Mouse (Mus musculus): ENCODE measurements at regions not wholly inside any gene's neighbourhood (a gene's known extent, or its start where the extent isn't known, plus 50 kb on each side); places are given as distances from the start of the nearest gene placed in this dataset.
A peak's percentile ranks its signal among the peaks of the same experiment; 100 is the strongest.

DNA sequence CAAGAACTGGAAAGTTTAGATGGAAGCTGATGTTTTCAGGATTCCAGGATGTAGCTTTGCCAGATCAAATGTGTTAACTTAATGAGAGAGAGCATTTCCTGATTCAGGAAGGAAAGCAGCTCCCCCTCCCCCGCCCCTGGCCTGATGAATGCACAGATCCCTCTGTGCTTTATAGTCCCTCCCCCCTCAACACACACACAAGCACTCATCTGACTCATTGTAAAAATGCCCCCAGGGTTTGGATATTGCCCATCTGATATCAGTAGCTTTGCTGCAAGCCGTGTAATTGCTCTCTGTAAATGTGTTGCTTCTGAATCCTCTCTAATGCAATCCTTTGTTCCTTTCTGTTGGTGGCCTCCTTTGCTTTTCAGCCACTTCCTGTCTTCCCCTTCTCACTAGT lies 221.5 kb upstream of the Cxxc4 start:
- DNase-seq (ENCODE audit: low spot score): no peak
- no peaks in the 10 kb centered on the region for H3K36me3 ChIP-seq (ENCODE audit: control insufficient read depth, insufficient read depth, low read length)
- H3K27me3 ChIP-seq (replicated peaks; ENCODE audit: control insufficient read depth, insufficient read depth, low read length): no peaks in the 10 kb centered on the region
- H3K9me3 ChIP-seq (ENCODE audit: control insufficient read depth, low read length): no peaks in the 10 kb centered on the region
- whole genome bisulfite sequencing: 31% methylated on average over 2 of the region's 2 CpGs
- H3K27ac ChIP-seq (ENCODE audit: low read depth): no peak overlapping the region
- ATAC-seq (replicated peaks; ENCODE audit: low FRiP score, low TSS enrichment, low read depth): 0 out of 2 replicates have a peak, but pooled peaks have one; percentile 58
- no peak overlapping the region for H3K9ac ChIP-seq (ENCODE audit: low read length)
- H3K4me1 ChIP-seq (replicated peaks; ENCODE audit: control insufficient read depth, insufficient read depth, low read length): no peaks in the 10 kb centered on the region; the same call in 1 of the 2 replicates
- H3K4me2 ChIP-seq (ENCODE audit: low read length): no peak overlapping the region
- no peak overlapping the region for H3K4me3 ChIP-seq (ENCODE audit: low read depth, low read length)

DNA sequence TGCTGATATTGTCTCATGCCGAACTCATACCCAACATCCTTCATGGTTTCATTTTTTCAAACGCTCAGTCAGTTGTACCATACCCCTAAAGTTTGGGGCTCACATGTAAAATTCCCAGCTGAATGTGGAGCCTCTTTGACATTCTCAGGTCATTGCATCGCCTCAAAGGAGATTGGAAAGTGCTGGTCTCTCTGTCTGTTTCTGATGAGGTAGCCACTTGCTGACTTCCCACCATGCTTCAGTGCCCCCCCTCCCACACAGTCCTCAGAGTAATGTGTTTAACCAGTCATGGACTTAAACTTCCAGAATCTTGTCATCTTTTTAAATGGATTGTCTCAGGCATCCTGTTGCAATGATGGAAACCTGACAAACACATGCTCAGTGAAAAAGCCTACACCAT lies 220.9 kb upstream of the Cxxc4 start:
- no peaks in the 10 kb centered on the region for H3K36me3 ChIP-seq (ENCODE audit: control insufficient read depth, insufficient read depth, low read length)
- no peak overlapping the region for H3K27ac ChIP-seq (ENCODE audit: low read depth)
- DNase-seq (ENCODE audit: low spot score) (no peak), ATAC-seq (replicated peaks; ENCODE audit: low FRiP score, low TSS enrichment, low read depth) (no peak)
- H3K4me1 ChIP-seq (replicated peaks; ENCODE audit: control insufficient read depth, insufficient read depth, low read length): no peaks in the 10 kb centered on the region; the same call in 1 of the 2 replicates
- H3K9me3 ChIP-seq (ENCODE audit: control insufficient read depth, low read length): no peaks in the 10 kb centered on the region
- no peak overlapping the region for H3K4me2 ChIP-seq (ENCODE audit: low read length)
- no peak overlapping the region for H3K9ac ChIP-seq (ENCODE audit: low read length)
- 89% methylated on average over 3 of the region's 3 CpGs for WGBS
- no peak overlapping the region for H3K4me3 ChIP-seq (ENCODE audit: low read depth, low read length)
- H3K27me3 ChIP-seq (replicated peaks; ENCODE audit: control insufficient read depth, insufficient read depth, low read length): no peaks in the 10 kb centered on the region

DNA sequence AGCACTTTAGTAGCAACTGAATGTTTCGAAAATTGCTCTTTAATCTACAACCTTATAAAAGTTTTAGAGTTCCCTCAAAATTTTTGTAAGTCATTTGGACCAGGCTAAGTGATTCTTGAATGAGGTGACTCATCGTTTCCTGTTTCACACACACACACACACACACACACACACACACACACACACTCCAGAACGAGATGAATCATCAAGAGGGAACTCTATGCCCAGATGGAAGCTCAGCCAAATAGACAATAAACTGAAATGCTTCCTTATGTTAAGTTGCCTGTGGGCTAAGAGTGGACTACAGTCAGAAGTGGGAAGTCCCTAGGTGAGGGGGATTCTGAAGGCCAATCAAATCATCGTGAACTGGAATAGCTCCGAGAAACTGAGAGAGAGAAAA lies 202.4 kb upstream of the Cxxc4 start:
- Histone ChIP-seq H3K9me3 (ENCODE audit: control insufficient read depth, low read length) (no peaks in the 10 kb centered on the region), H3K4me2 (ENCODE audit: low read length) (no peak overlapping the region), H3K9ac (ENCODE audit: low read length) (no peak overlapping the region), H3K36me3 (ENCODE audit: control insufficient read depth, insufficient read depth, low read length) (no peaks in the 10 kb centered on the region), H3K27me3 (replicated peaks; ENCODE audit: control insufficient read depth, insufficient read depth, low read length) (no peaks in the 10 kb centered on the region), H3K4me3 (ENCODE audit: low read depth, low read length) (no peak overlapping the region), H3K27ac (ENCODE audit: low read depth) (no peak overlapping the region), H3K4me1 (replicated peaks; ENCODE audit: control insufficient read depth, insufficient read depth, low read length) (no peaks in the 10 kb centered on the region)
- WGBS: 63% methylated on average over 5 of the region's 5 CpGs
- DNase-seq (ENCODE audit: low spot score) (no peak), ATAC-seq (replicated peaks; ENCODE audit: low FRiP score, low TSS enrichment, low read depth) (no peak)

DNA sequence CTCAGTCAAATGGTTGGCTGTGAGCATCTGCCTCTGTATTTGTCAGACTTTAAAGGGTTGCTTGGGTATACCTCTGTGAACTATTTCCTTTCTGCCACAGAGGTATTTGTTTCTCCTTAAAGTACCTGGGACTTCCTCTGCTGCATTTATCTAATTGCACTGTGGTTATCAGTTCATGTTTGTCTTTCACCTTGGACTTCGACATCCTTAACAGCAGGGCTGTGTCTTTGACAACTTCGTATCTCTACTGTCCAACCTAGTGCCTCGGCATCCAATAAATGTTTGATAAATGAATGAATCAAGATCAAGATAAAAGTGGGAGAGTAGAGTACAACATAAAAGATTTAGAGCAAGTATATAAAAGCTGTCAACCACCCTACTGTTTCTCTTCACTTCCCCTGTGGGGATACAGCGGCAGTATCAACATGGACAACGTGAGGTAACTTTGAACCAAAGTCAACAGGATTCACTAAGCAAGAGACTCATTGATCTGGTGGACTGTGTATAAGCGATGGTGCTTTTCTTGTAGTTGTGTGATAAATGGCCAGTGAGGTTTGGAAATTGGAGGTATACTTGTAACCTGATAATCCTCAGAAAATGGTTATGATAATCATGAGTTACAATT lies 199.9 kb upstream of the Cxxc4 start:
- no peak for ATAC-seq (replicated peaks; ENCODE audit: low FRiP score, low TSS enrichment, low read depth)
- no peaks in the 10 kb centered on the region for H3K27me3 ChIP-seq (replicated peaks; ENCODE audit: control insufficient read depth, insufficient read depth, low read length)
- 59% methylated on average over 6 of the region's 6 CpGs for WGBS

DNA sequence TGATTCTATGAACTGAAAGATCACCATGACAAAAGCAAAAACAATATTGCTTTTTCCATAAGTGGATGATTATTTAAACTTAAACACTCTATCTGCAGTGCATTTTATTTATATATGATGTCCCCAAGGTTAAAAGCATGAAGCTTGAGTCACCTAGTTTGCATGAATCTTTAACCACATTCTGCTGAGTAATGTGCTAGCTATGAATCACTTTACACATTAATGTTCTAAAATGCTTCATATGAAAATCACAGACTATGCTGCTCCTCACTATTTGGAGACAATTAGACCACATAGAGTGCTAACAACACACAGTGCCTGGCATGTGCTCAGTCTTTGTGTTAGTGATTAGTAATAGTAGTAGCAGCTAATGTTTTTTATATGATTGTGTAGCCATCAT lies 185.6 kb upstream of the Cxxc4 start:
- Histone ChIP-seq H3K4me3 (ENCODE audit: low read depth, low read length) (no peak overlapping the region), H3K4me2 (ENCODE audit: low read length) (no peak overlapping the region), H3K27me3 (replicated peaks; ENCODE audit: control insufficient read depth, insufficient read depth, low read length) (no peaks in the 10 kb centered on the region), H3K9ac (ENCODE audit: low read length) (no peak overlapping the region), H3K27ac (ENCODE audit: low read depth) (no peak overlapping the region), H3K9me3 (ENCODE audit: control insufficient read depth, low read length) (no peaks in the 10 kb centered on the region), H3K4me1 (replicated peaks; ENCODE audit: control insufficient read depth, insufficient read depth, low read length) (no peaks in the 10 kb centered on the region), H3K36me3 (ENCODE audit: control insufficient read depth, insufficient read depth, low read length) (no peaks in the 10 kb centered on the region)
- DNase-seq (ENCODE audit: low spot score) (no peak), ATAC-seq (replicated peaks; ENCODE audit: low FRiP score, low TSS enrichment, low read depth) (no peak)

More for the DNA sequence above, 199.9 kb upstream of the Cxxc4 start:
- Histone ChIP-seq H3K9ac (ENCODE audit: low read length) (no peak overlapping the region), H3K9me3 (ENCODE audit: control insufficient read depth, low read length) (no peaks in the 10 kb centered on the region), H3K4me3 (ENCODE audit: low read depth, low read length) (no peak overlapping the region), H3K4me2 (ENCODE audit: low read length) (no peak overlapping the region), H3K4me1 (replicated peaks; ENCODE audit: control insufficient read depth, insufficient read depth, low read length) (no peaks in the 10 kb centered on the region), H3K27ac (ENCODE audit: low read depth) (no peak overlapping the region), H3K36me3 (ENCODE audit: control insufficient read depth, insufficient read depth, low read length) (no peaks in the 10 kb centered on the region)
- DNase-seq (ENCODE audit: low spot score): no peak

DNA sequence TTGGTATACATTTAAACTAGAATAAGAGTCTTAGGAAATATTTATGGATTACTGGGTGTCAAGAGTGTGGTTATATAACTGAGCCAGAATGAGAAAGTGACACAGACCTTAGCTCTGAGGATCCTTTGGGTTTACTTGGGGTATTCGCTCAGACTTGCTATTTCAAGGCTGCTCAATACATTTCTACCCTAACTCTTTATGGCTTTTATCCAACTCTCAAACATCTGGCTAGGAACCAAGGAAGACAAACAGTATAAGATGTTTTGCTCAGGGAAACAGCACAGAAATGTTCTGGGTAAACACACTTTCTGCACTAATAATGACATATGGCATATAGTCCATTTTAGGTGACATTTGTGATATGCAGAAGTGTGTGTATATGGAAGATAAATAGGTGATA lies 153.8 kb upstream of the Cxxc4 start:
- Histone ChIP-seq H3K27ac (ENCODE audit: low read depth) (no peak overlapping the region), H3K4me3 (ENCODE audit: low read depth, low read length) (no peak overlapping the region), H3K9me3 (ENCODE audit: control insufficient read depth, low read length) (no peaks in the 10 kb centered on the region), H3K4me2 (ENCODE audit: low read length) (no peak overlapping the region), H3K9ac (ENCODE audit: low read length) (no peak overlapping the region), H3K36me3 (ENCODE audit: control insufficient read depth, insufficient read depth, low read length) (no peaks in the 10 kb centered on the region), H3K27me3 (replicated peaks; ENCODE audit: control insufficient read depth, insufficient read depth, low read length) (no peaks in the 10 kb centered on the region), H3K4me1 (replicated peaks; ENCODE audit: control insufficient read depth, insufficient read depth, low read length) (no peaks in the 10 kb centered on the region)
- ATAC-seq (replicated peaks; ENCODE audit: low FRiP score, low TSS enrichment, low read depth) (no peak), DNase-seq (ENCODE audit: low spot score) (no peak)
- 61% methylated on average over 1 of the region's 1 CpGs for WGBS

DNA sequence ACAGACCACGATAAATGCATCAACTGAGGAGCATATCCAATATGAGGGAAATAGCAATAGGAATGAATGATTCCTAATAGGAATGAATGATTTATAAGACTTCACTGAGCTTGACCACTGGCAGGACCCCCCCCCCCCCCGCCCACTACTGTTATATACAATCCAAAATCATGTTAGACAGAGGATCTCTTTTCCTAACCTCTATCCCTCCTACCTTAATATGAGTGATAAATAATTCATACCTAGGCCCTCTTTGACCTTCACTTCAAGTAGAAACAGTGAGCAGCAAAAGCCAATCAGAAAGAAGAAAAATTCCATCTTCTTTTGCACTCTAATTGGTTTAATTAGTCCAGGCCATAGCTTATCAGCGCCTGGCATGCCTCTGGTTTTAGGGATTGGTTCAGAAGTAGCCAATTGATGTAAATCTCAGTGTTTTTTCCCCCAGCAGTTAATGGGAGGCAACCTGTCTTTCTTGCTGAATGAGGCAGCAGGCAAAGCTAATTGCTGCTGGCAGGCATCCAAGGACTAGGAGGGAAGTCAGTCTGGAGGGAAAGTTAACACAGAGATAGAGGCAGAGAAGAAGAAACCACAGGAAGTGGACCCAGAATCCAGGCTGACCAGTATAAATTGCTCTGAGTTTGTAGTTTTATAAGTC lies 136.7 kb upstream of the Cxxc4 start:
- no peak overlapping the region for H3K27ac ChIP-seq (ENCODE audit: low read depth)
- ATAC-seq (replicated peaks; ENCODE audit: low FRiP score, low TSS enrichment, low read depth) (peak; percentile 8; the same call in 1 of the 2 replicates), DNase-seq (ENCODE audit: low spot score) (peak; percentile 63)
- WGBS: 62% methylated on average over 3 of the region's 3 CpGs
- H3K9ac ChIP-seq (ENCODE audit: low read length): no peak overlapping the region
- no peaks in the 10 kb centered on the region for H3K36me3 ChIP-seq (ENCODE audit: control insufficient read depth, insufficient read depth, low read length)
- H3K9me3 ChIP-seq (ENCODE audit: control insufficient read depth, low read length): no peaks in the 10 kb centered on the region
- H3K4me2 ChIP-seq (ENCODE audit: low read length): no peak overlapping the region
- no peaks in the 10 kb centered on the region for H3K27me3 ChIP-seq (replicated peaks; ENCODE audit: control insufficient read depth, insufficient read depth, low read length)
- peaks cover 8% of the 10 kb centered on the region; the same call in 1 of the 2 replicates for H3K4me1 ChIP-seq (replicated peaks; ENCODE audit: control insufficient read depth, insufficient read depth, low read length)
- no peak overlapping the region for H3K4me3 ChIP-seq (ENCODE audit: low read depth, low read length)

DNA sequence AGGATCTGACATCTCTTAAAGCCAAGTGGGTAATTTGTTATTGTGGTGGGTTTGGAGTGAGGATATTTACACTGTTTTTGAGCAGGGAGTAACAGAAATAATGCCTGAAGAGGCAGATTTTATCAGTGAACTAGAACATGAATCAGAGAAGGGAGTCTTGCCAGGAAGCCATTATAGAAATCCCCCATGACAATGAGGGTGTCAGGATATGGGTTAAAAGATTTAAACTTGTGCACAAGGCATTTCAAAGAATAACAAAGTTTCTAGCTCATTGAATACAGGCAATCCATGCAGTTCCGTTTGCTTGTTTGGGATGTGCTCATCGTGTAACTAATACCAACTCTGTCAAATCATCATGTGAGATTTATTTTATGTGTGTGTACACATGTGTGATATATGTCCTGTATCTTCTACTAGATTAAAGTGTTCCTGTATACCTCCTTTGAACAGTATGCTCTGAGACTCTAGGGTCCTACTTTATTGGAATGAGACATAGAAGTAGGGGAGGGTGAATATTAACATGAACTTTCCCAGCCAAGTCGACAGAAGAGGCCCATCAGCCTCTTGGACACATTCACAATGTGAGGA lies 134.0 kb upstream of the Cxxc4 start:
- no peak overlapping the region for H3K27ac ChIP-seq (ENCODE audit: low read depth)
- no peak overlapping the region for H3K9ac ChIP-seq (ENCODE audit: low read length)
- no peak for DNase-seq (ENCODE audit: low spot score)
- WGBS: 70% methylated on average over 3 of the region's 3 CpGs
- no peak overlapping the region for H3K4me2 ChIP-seq (ENCODE audit: low read length)
- H3K27me3 ChIP-seq (replicated peaks; ENCODE audit: control insufficient read depth, insufficient read depth, low read length): no peaks in the 10 kb centered on the region
- H3K36me3 ChIP-seq (ENCODE audit: control insufficient read depth, insufficient read depth, low read length): no peaks in the 10 kb centered on the region
- no peak for ATAC-seq (replicated peaks; ENCODE audit: low FRiP score, low TSS enrichment, low read depth)
- H3K9me3 ChIP-seq (ENCODE audit: control insufficient read depth, low read length): no peaks in the 10 kb centered on the region
- no peak overlapping the region for H3K4me3 ChIP-seq (ENCODE audit: low read depth, low read length)
- H3K4me1 ChIP-seq (replicated peaks; ENCODE audit: control insufficient read depth, insufficient read depth, low read length): peaks cover 8% of the 10 kb centered on the region; the same call in 1 of the 2 replicates

DNA sequence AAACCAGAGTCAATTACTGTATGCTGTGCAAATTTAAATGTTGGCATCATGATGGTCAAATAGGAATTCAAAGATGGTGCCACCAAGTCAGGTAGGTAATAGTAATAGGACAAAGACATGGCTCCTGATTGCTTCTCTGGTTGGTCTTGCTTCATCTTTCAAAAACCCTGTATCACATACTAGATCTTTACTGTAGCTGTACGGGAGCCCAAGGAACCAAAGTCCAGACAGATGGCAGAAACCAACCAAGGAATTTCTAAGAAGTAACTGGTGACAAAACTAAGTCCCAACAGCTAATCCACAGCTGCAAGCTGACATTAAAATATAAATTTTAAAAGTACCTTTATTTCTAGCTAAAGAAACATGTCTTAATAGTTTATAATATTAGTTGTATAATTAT lies 131.7 kb upstream of the Cxxc4 start:
- Histone ChIP-seq H3K9me3 (ENCODE audit: control insufficient read depth, low read length) (no peaks in the 10 kb centered on the region), H3K27me3 (replicated peaks; ENCODE audit: control insufficient read depth, insufficient read depth, low read length) (no peaks in the 10 kb centered on the region), H3K9ac (ENCODE audit: low read length) (no peak overlapping the region), H3K4me1 (replicated peaks; ENCODE audit: control insufficient read depth, insufficient read depth, low read length) (peaks cover 7% of the 10 kb centered on the region; the same call in 1 of the 2 replicates), H3K27ac (ENCODE audit: low read depth) (no peak overlapping the region), H3K4me2 (ENCODE audit: low read length) (no peak overlapping the region), H3K4me3 (ENCODE audit: low read depth, low read length) (no peak overlapping the region), H3K36me3 (ENCODE audit: control insufficient read depth, insufficient read depth, low read length) (no peaks in the 10 kb centered on the region)
- ATAC-seq (replicated peaks; ENCODE audit: low FRiP score, low TSS enrichment, low read depth) (no peak), DNase-seq (ENCODE audit: low spot score) (no peak)
- 83% methylated on average over 1 of the region's 1 CpGs for WGBS

Data from intestine, embryonic 14.5 days (tissue).